Mouse (Mus musculus) liver, embryonic 14.5 days (tissue): ENCODE data around the gene Sh3gl3.

Experiments used
- CTCF ChIP-seq: IDR thresholded peaks from 2 replicates; pipeline ENCODE4 v1.5.1; 2016; ENCODE audit warnings: antibody characterized with exemption, low read depth, control low read depth
- EP300 ChIP-seq: IDR thresholded peaks from 2 replicates; pipeline ENCODE4 v1.6.1; 2016; ENCODE audit warnings: antibody characterized with exemption, low read depth

- TF ChIP-seq EP300 = no peak
- TF ChIP-seq CTCF = no peak
Observed at GRCm38 (mm10) chr7:82147151-82147550, 26.5 kb upstream of the Sh3gl3 start.
